Mouse (Mus musculus) gastrocnemius, adult 8-10 months (tissue): ENCODE measurements at regions not wholly inside any gene's neighbourhood (a gene's known extent, or its start where the extent isn't known, plus 50 kb on each side); places are given as distances from the start of the nearest gene placed in this dataset.
"Not testable (repeated sequence)": the region's sequence is repeated elsewhere in the genome, so short reads cannot be mapped to it uniquely, and the experiment has no call there.

Source experiments
- DNase-seq, 2 experiments: peaks; one replicate each; pipeline ENCODE4 v3.0.0; 2022; ENCODE audit warnings: low spot score in 2 of 2

- DNase-seq, result no peak
Measured at GRCm38 (mm10) chrX:153887285-153887684, 55.3 kb downstream of the Spin2c start.

- DNase-seq, result no peak
Measured at GRCm38 (mm10) chrX:153927996-153928395, 84.4 kb downstream of the Samt1 start.

GRCm38 (mm10) chrX:153932586-153932985, 79.9 kb downstream of the Samt1 start:
- DNase-seq, result no peak

- DNase-seq, result no peak
Measured at GRCm38 (mm10) chrX:153936111-153936510, 76.3 kb downstream of the Samt1 start.

GRCm38 (mm10) chrX:153937346-153937745, 75.1 kb downstream of the Samt1 start:
- peak in 1 of 2 experiments; percentile 1 for DNase-seq

- DNase-seq, result no peak
Measured at GRCm38 (mm10) chrX:153940089-153940488, 72.4 kb downstream of the Samt1 start.

- DNase-seq, result not testable (repeated sequence)
Measured at GRCm38 (mm10) chrX:153941130-153941529, 71.3 kb downstream of the Samt1 start.
